Mouse (Mus musculus): ENCODE data around the gene Rad51b.

DNA sequence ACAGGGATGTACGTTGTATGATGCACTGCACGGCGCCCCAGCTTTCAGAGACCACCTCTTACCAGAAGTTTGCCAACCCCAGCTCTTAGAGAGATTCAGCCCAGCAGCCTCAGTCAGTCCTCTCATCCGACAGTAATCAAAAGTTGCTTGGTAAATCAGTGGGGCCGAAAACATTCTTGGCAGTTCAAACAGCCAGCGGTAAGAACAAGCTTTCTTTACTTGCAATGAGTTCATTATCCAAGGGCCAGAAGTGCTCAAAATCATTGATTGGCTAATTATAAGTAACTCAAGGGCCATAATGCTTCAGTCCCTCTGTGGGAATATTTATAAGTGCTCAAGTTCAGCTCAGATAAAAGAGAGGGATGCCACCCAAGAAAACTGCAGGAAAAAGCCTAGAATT, 434.8 kb downstream of the Rad51b start:
- TF ChIP-seq CTCF (IDR thresholded peaks at IDR 0.05; ENCODE audit: insufficient read depth, low read length) (no peak), POLR2A (IDR thresholded peaks at IDR 0.05; ENCODE audit: borderline replicate concordance, extremely low read depth, low read depth, low read length) (no peak)
